ENCODE assay signal across 17 mouse cellular contexts in genomic region chr14:12219877-12220276, GRCm38 (mm10).
"Had no signal": no experiment of that assay in that cellular context is flagged by ENCODE, and none has a peak within 500 bp of the region (broad histone marks: within the 10 kb centered on the region; RNA-seq: fewer than 3 reads in every experiment).

No protein-coding gene starts in this region.

- H3K9ac ChIP-seq: liver, postnatal 0 days; lung, embryonic 15.5 days; midbrain, embryonic 12.5 days; neural tube, embryonic 13.5 days; neural tube, embryonic 15.5 days had no signal

- ATAC-seq: liver, postnatal 0 days; lung, postnatal 0 days had no signal

- H3K4me2 ChIP-seq: lung, embryonic 15.5 days; midbrain, embryonic 12.5 days; neural tube, embryonic 13.5 days; neural tube, embryonic 15.5 days had no signal

- H3K9me3 ChIP-seq: lung, embryonic 15.5 days; midbrain, embryonic 10.5 days; midbrain, embryonic 12.5 days; neural tube, embryonic 13.5 days; neural tube, embryonic 15.5 days had no signal

- H3K27me3 ChIP-seq: lung, embryonic 15.5 days; midbrain, embryonic 12.5 days; neural tube, embryonic 13.5 days; neural tube, embryonic 15.5 days had no signal

- H3K4me1 ChIP-seq: lung, embryonic 15.5 days; midbrain, embryonic 10.5 days; neural tube, embryonic 13.5 days had no signal

- H3K4me3 ChIP-seq: lung, embryonic 15.5 days; midbrain, embryonic 10.5 days; midbrain, embryonic 12.5 days; myocyte; neural tube, embryonic 13.5 days; neural tube, embryonic 15.5 days had no signal

- DNase-seq: liver, postnatal 0 days; lung, adult 2 months; lung, postnatal 4 days; right cerebral cortex, adult 18-20 months; right cerebral cortex, postnatal 25 days; right cerebral cortex, postnatal 4 days; spleen, adult 18-20 months; thymus, adult 18-20 months; thymus, postnatal 14 days; thymus, postnatal 36 days had no signal

- H3K27ac ChIP-seq: lung, embryonic 15.5 days; midbrain, embryonic 10.5 days; midbrain, embryonic 12.5 days; neural tube, embryonic 13.5 days; neural tube, embryonic 15.5 days had no signal
